In genomic region chr5:27615769-27616168, GRCm38 (mm10) we compare ENCODE assay signal across 9 mouse cellular contexts.
A peak's percentile ranks its signal among the peaks of the same experiment; 100 is the strongest.
DNase-seq lines count a peak whose midpoint lies in the region; ATAC-seq and TF ChIP-seq lines count a peak whose summit lies in the region.
"Had no signal": no experiment of that assay in that cellular context is flagged by ENCODE, and none has a peak within 500 bp of the region (broad histone marks: within the 10 kb centered on the region; RNA-seq: fewer than 3 reads in every experiment).

No protein-coding gene starts in this region.

- no peak overlapping the region for H3K9ac ChIP-seq in intestine, postnatal 0 days (ENCODE audit: low read depth, low read length)
- no peak overlapping the region for H3K9ac ChIP-seq in intestine, embryonic 16.5 days (ENCODE audit: low read depth, low read length)
- no peak overlapping the region for H3K9ac ChIP-seq in midbrain, embryonic 13.5 days (replicated peaks)

- H3K4me3 ChIP-seq in intestine, postnatal 0 days (ENCODE audit: low read depth, low read length), result no peak overlapping the region
- H3K4me3 ChIP-seq in intestine, embryonic 16.5 days (ENCODE audit: low read length), result no peak overlapping the region
- no peak overlapping the region for H3K4me3 ChIP-seq in midbrain, embryonic 13.5 days (replicated peaks)

- H3K4me2 ChIP-seq in intestine, postnatal 0 days (replicated peaks; ENCODE audit: low read depth), result no peak overlapping the region
- H3K4me2 ChIP-seq in intestine, embryonic 16.5 days (ENCODE audit: low read depth, low read length), result no peak overlapping the region
- no peak overlapping the region for H3K4me2 ChIP-seq in midbrain, embryonic 13.5 days (replicated peaks)

- TF ChIP-seq CTCF in intestine, postnatal 0 days (IDR thresholded peaks at IDR 0.05; ENCODE audit: low read depth), result peak; percentile 77

- 22% methylated on average over 7 of the region's 7 CpGs for WGBS in intestine, postnatal 0 days
- 29% methylated on average over 7 of the region's 7 CpGs for WGBS in intestine, embryonic 16.5 days
- 35% methylated on average over 7 of the region's 7 CpGs for WGBS in midbrain, embryonic 13.5 days

- H3K9me3 ChIP-seq in intestine, postnatal 0 days (ENCODE audit: control insufficient read depth), result no peaks in the 10 kb centered on the region
- no peaks in the 10 kb centered on the region for H3K9me3 ChIP-seq in intestine, embryonic 16.5 days (ENCODE audit: control insufficient read depth, low read length)
- H3K9me3 ChIP-seq in midbrain, embryonic 13.5 days, result no peaks in the 10 kb centered on the region

- peak; percentile 35 for DNase-seq in MN1 (ENCODE audit: low spot score)
- DNase-seq in cerebellum, adult 9-10 months, result peak; percentile 79
- peak; percentile 69 to 80 for DNase-seq in frontal cortex, postnatal 36 days (ENCODE audit: low spot score in 2 of 2)
- DNase-seq in layer of hippocampus, postnatal 25 days (ENCODE audit: extremely low spot score in 1 of 2, low spot score in 1 of 2), result peak; percentile 46 to 79
- peak; percentile 6 for DNase-seq in thymus, postnatal 25 days

- no peaks in the 10 kb centered on the region for H3K36me3 ChIP-seq in intestine, postnatal 0 days (ENCODE audit: control insufficient read depth, insufficient read depth)
- H3K36me3 ChIP-seq in intestine, embryonic 16.5 days (ENCODE audit: control insufficient read depth, insufficient read depth, low read length), result no peaks in the 10 kb centered on the region
- no peaks in the 10 kb centered on the region for H3K36me3 ChIP-seq in midbrain, embryonic 13.5 days

- no peaks in the 10 kb centered on the region for H3K4me1 ChIP-seq in intestine, postnatal 0 days (replicated peaks; ENCODE audit: control insufficient read depth, insufficient read depth, low read length)
- H3K4me1 ChIP-seq in intestine, embryonic 16.5 days (ENCODE audit: control insufficient read depth, insufficient read depth, low read length), result no peaks in the 10 kb centered on the region
- H3K4me1 ChIP-seq in midbrain, embryonic 13.5 days (replicated peaks), result no peaks in the 10 kb centered on the region

- ATAC-seq in intestine, postnatal 0 days, result no peak
- ATAC-seq in intestine, embryonic 16.5 days, result no peak
- ATAC-seq in midbrain, embryonic 13.5 days, result peak; percentile 56

- H3K27ac ChIP-seq in intestine, postnatal 0 days (ENCODE audit: low read depth, low read length), result no peak overlapping the region
- H3K27ac ChIP-seq in intestine, embryonic 16.5 days (ENCODE audit: low read length), result no peak overlapping the region
- no peak overlapping the region for H3K27ac ChIP-seq in midbrain, embryonic 13.5 days
- H3K27ac ChIP-seq: macrophage had no signal

- no peaks in the 10 kb centered on the region for H3K27me3 ChIP-seq in intestine, postnatal 0 days (replicated peaks; ENCODE audit: control insufficient read depth, insufficient read depth, low read length)
- H3K27me3 ChIP-seq in intestine, embryonic 16.5 days (replicated peaks; ENCODE audit: control insufficient read depth, insufficient read depth, low read length), result no peaks in the 10 kb centered on the region
- no peaks in the 10 kb centered on the region for H3K27me3 ChIP-seq in midbrain, embryonic 13.5 days

Comparison
In these comparisons a context has a peak if more than half of its experiments do, and no peak if none do; other contexts are left out.
1. DNase-seq: peak in every context shown above with its lines; median percentile 79 in cerebellum, adult 9-10 months; 74 in frontal cortex, postnatal 36 days; 62 in layer of hippocampus, postnatal 25 days; 35 in MN1; 6 in thymus, postnatal 25 days.